Mouse (Mus musculus): ENCODE measurements around the gene Gm5039. TPM values are rescaled to one million over a fixed set of nuclear protein-coding genes. Genes with fewer than 3 reads are reported as not detected.
"Not testable (repeated sequence)": the region's sequence is repeated elsewhere in the genome, so short reads cannot be mapped to it uniquely, and the experiment has no call there.

Gm5039 gene
- polyA plus RNA-seq, 1 experiment from 2014 or later = not detected

DNA sequence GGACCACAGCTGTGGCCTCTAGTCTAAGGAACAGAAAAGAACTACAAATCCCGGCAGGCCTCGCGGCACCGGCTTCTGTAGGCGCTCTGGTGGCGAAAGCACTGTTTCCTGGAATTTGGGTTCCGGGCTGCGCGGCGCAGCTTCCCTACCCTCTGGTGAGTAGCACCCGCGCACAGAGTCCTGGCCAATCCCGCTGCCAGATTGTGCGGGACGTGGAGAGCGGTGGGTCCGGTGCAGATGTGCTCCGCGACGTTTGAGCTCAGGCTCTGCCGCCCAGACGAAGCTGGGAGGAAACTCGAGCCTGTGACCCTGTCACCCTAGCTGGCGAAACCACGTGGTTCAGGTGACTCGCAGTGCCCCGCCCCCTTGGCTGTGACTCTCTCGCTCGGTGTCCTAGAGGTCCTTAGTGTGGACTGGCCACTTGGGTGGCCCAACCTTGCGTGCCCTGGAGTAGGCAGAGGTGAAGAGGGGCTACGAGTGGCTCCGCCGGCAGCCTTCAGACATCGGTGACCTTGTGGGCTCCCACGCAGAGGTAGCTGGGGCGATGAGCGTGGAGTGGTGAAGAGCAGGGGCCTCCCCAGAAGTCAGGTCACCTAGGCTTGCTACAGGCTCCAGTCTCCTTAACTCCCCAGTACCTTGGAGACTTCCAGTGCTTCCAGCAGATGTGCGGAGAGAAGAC is 36.8 kb upstream of the Gm5039 start, which contains the start of gene Adck1:
Adck1 (plus strand) TSS at position 114 of the 679 bp plus-strand sequence.
- Histone ChIP-seq H3K27me3 (replicated peaks; ENCODE audit: insufficient read depth, low read length) (no peaks in the 10 kb centered on the region), H3K4me2 (replicated peaks; ENCODE audit: low read depth, low read length) (peak within 1 kb of the TSS; percentile 90), H3K9ac (replicated peaks; ENCODE audit: low read depth) (peak within 1 kb of the TSS; percentile 63), H3K4me1 (ENCODE audit: insufficient read depth, low read depth, low read length) (peaks cover 4% of the 10 kb centered on the region; the same call in 1 of the 2 replicates), H3K9me3 (ENCODE audit: low read length) (no peaks in the 10 kb centered on the region), H3K4me3 (ENCODE audit: low read depth, low read length) (peak within 1 kb of the TSS; percentile 77), H3K36me3 (ENCODE audit: insufficient read depth, low read length) (no peaks in the 10 kb centered on the region), H3K27ac (ENCODE audit: low read length) (peak within 1 kb of the TSS; percentile 79)
- ATAC-seq = peak; percentile 98
- under 1% methylated on average over 38 of the region's 38 CpGs for WGBS
- no peak for TF ChIP-seq CTCF (IDR thresholded peaks at IDR 0.05)
- peak; percentile 93 for DNase-seq (ENCODE audit: low spot score)

DNA sequence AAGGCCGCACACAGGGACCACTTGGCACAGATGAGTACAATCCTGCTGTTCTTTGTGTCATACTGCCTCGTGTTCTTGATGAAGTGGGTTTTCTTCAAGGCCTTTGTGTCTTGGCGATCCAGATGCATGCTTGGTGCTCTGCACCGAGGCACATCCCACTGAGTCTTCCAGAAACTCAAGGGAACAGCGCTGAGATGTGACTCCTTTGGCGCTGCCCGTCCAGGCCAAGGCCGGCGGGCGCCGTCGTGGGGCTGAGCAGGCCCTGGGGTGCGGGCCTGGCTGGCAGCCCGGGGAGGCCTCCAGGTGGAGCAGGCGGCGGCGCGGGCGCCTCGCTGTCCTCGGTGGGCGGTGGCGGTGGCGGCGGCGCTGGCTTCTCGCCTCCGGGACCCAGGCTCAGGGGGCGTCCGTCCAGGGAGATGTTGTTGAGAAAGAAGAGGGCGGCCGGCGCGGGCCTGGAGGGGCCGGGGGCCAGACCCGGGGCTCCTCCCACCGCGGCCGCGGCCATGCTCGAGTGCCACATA is 30.4 kb upstream of the Gm5039 start:
- H3K9ac ChIP-seq (replicated peaks; ENCODE audit: low read depth) = no peak overlapping the region
- H3K4me3 ChIP-seq (ENCODE audit: low read depth, low read length) = peak overlapping the region; percentile 18; the same call in 1 of the 2 replicates
- 20% methylated on average over 27 of the region's 41 CpGs for WGBS
- H3K27ac ChIP-seq (ENCODE audit: low read length) = no peak overlapping the region
- H3K4me1 ChIP-seq (ENCODE audit: insufficient read depth, low read depth, low read length) = no peaks in the 10 kb centered on the region
- no peak for TF ChIP-seq CTCF (IDR thresholded peaks at IDR 0.05)
- TF ChIP-seq EP300 (IDR thresholded peaks at IDR 0.05) = no peak
- H3K27me3 ChIP-seq (replicated peaks; ENCODE audit: insufficient read depth, low read length) = no peaks in the 10 kb centered on the region
- H3K36me3 ChIP-seq (ENCODE audit: insufficient read depth, low read length) = no peaks in the 10 kb centered on the region
- no peak for DNase-seq (ENCODE audit: low spot score)
- no peaks in the 10 kb centered on the region for H3K9me3 ChIP-seq (ENCODE audit: low read length)
- H3K4me2 ChIP-seq (replicated peaks; ENCODE audit: low read depth, low read length) = peak overlapping the region; percentile 50
- peak; percentile 52 for ATAC-seq

DNA sequence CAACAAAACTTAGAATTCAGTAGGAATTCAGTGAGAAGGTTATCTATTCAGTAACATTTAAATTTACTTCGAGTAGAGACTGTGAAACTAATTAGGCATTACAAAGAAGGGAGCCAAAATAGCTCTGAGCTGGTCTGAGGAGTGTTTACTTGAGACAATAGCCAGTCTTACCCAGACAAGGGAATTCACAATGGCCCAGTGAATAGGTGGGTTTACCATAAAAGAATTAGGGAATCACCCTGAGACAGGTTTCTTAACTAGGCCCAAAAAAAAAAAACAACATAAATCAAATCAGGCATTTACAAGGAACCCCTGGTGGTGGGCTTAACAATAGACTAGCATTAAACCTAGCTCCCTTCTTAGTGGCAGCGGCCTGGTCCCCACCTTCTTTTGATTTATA is 17.5 kb upstream of the Gm5039 start:
- WGBS = 53% methylated on average over 2 of the region's 2 CpGs
- DNase-seq (ENCODE audit: low spot score) = not testable (repeated sequence)

DNA sequence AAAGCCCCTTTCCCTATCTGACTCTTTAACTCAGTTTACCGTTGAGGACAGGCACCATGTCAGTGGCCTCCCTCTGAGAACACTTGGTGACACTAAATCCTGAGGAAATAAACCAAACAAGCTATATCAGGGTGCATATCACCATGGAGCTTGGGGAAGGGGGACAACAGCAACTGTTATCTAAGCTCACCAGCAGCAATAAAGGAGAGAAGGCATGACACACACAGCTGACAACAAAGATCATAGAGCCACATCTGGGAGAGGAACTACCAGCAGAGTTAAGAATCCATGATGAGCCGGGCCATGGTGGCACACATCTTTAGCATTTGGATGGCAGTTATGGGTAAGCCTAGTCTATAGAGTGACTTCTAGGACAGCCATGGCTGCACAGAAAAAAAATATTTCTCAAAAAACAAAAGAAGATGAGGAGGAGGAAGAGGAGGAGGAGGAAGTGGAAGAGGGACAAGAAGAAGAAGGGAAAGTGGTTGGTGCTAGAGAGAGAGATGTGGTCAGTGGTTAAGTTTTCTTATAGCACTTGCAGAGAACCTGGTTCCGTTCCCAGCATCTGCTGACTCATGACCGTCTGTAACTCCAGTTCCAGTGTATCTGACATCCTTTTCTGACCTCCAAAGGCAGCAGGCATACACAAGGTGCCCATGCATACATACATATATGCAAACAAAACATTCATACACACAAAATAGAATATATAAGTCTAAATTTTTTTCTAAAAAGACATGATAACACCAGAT is 13.0 kb upstream of the Gm5039 start:
- 64% methylated on average over 4 of the region's 4 CpGs for WGBS

More for the DNA sequence above, 17.5 kb upstream of the Gm5039 start:
- H3K9ac ChIP-seq (replicated peaks; ENCODE audit: low read depth); H3K4me2 ChIP-seq (replicated peaks; ENCODE audit: low read depth, low read length); H3K36me3 ChIP-seq (ENCODE audit: insufficient read depth, low read length); H3K27me3 ChIP-seq (replicated peaks; ENCODE audit: insufficient read depth, low read length); H3K4me1 ChIP-seq (ENCODE audit: insufficient read depth, low read depth, low read length); H3K27ac ChIP-seq (ENCODE audit: low read length); H3K9me3 ChIP-seq (ENCODE audit: low read length); ATAC-seq; H3K4me3 ChIP-seq (ENCODE audit: low read depth, low read length): not testable (repeated sequence)

DNA sequence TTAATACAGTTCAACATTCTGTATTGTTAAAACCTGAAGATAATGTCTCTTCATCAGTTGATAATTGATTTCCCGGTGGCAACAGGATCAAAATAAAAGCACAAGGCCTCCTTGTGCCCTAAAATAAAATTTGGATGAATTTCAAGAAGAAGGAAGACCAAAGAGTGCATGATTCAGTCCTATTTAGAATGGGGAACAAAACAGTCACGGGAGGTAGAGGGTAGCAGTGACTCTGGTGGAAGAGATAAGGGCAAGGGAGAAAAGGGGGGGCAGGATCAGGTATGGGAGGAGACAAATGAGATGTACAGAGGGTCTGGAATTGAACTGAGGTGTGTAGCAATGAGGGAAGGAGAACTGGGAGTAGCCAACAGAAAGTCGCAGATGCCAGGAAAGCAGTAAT is 9.3 kb downstream of the Gm5039 start:
- Histone ChIP-seq H3K27ac (ENCODE audit: low read length) (no peak overlapping the region), H3K4me3 (ENCODE audit: low read depth, low read length) (no peak overlapping the region), H3K9ac (replicated peaks; ENCODE audit: low read depth) (no peak overlapping the region), H3K27me3 (replicated peaks; ENCODE audit: insufficient read depth, low read length) (no peaks in the 10 kb centered on the region), H3K4me1 (ENCODE audit: insufficient read depth, low read depth, low read length) (no peaks in the 10 kb centered on the region), H3K9me3 (ENCODE audit: low read length) (no peaks in the 10 kb centered on the region), H3K36me3 (ENCODE audit: insufficient read depth, low read length) (no peaks in the 10 kb centered on the region), H3K4me2 (replicated peaks; ENCODE audit: low read depth, low read length) (no peak overlapping the region)
- ATAC-seq (no peak), DNase-seq (ENCODE audit: low spot score) (no peak)
- WGBS = 74% methylated on average over 3 of the region's 3 CpGs
- TF ChIP-seq EP300 (IDR thresholded peaks at IDR 0.05) (no peak), CTCF (IDR thresholded peaks at IDR 0.05) (no peak)

More for the DNA sequence above, 13.0 kb upstream of the Gm5039 start:
- not testable (repeated sequence) for H3K27me3 ChIP-seq (replicated peaks; ENCODE audit: insufficient read depth, low read length); ATAC-seq; H3K4me3 ChIP-seq (ENCODE audit: low read depth, low read length); H3K4me2 ChIP-seq (replicated peaks; ENCODE audit: low read depth, low read length); H3K9ac ChIP-seq (replicated peaks; ENCODE audit: low read depth); H3K27ac ChIP-seq (ENCODE audit: low read length); H3K9me3 ChIP-seq (ENCODE audit: low read length); H3K4me1 ChIP-seq (ENCODE audit: insufficient read depth, low read depth, low read length); H3K36me3 ChIP-seq (ENCODE audit: insufficient read depth, low read length); DNase-seq (ENCODE audit: low spot score)

DNA sequence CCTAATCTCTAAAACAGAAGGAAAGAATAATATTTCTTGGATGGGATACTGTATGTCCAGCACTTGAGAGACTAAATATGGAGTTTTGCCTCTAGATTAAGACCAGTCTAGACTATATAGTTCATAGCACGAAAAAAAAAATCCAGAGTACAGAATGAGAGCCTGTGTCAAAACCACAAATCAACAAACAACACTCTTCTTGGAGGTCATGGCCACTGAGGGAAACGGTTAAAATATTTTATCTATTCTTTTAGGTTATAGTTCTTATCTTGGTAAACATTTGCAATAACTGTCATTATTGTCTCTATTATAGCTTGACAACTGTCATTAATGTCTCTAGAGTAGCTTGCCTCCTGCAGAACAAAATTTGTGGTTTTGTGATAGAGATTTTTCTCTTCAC is 26.7 kb downstream of the Gm5039 start:
- 49% methylated on average over 2 of the region's 2 CpGs for WGBS
- ATAC-seq; H3K27ac ChIP-seq (ENCODE audit: low read length): not testable (repeated sequence)

DNA sequence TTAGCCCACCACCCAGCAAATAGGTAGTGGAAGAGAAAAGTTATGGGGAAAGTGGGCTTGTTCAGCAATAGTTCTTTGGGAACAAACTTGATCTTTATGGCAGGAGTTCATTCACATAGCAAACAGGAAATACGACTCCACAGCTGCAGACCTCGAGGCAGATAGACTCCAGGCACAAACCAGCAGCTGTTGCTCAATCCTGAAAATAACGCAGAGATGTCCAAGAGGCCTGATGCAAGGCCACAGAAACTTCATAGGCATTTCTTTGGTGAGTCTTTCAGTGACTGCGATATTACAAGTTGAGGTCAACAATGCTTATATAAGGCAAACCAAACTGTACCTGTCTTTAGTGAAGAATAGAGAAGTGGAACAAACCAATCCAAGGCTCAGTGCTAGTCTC is 30.7 kb downstream of the Gm5039 start:
- not testable (repeated sequence) for H3K4me2 ChIP-seq (replicated peaks; ENCODE audit: low read depth, low read length); ATAC-seq; DNase-seq (ENCODE audit: low spot score); H3K4me1 ChIP-seq (ENCODE audit: insufficient read depth, low read depth, low read length); H3K27me3 ChIP-seq (replicated peaks; ENCODE audit: insufficient read depth, low read length); H3K9ac ChIP-seq (replicated peaks; ENCODE audit: low read depth); H3K9me3 ChIP-seq (ENCODE audit: low read length); H3K27ac ChIP-seq (ENCODE audit: low read length); H3K4me3 ChIP-seq (ENCODE audit: low read depth, low read length); H3K36me3 ChIP-seq (ENCODE audit: insufficient read depth, low read length)
- 61% methylated on average over 4 of the region's 4 CpGs for WGBS

More for the DNA sequence above, 26.7 kb downstream of the Gm5039 start:
- not testable (repeated sequence) for DNase-seq (ENCODE audit: low spot score); H3K4me1 ChIP-seq (ENCODE audit: insufficient read depth, low read depth, low read length); H3K4me3 ChIP-seq (ENCODE audit: low read depth, low read length); H3K4me2 ChIP-seq (replicated peaks; ENCODE audit: low read depth, low read length); H3K9me3 ChIP-seq (ENCODE audit: low read length); H3K9ac ChIP-seq (replicated peaks; ENCODE audit: low read depth); H3K36me3 ChIP-seq (ENCODE audit: insufficient read depth, low read length); H3K27me3 ChIP-seq (replicated peaks; ENCODE audit: insufficient read depth, low read length)

DNA sequence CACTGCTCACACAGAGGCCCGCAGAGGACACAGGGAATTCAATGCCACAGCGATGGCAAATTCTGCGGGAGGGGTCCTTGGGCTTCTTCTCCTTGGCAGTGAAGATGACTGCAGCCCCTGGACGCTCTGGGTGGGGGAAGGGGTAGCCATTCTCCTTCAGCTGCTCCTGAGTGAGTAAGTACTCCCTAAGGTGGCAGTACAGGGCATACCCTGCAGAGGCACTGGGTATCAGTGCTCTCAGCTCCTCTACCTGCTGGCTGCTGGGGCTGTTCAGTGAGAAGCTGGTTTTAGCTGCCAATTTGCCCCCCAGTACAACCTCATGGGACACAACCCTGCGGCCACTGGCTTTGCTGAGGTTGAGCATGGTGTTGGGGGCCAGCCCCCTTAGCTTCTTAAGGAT is 38.6 kb downstream of the Gm5039 start:
- H3K9ac ChIP-seq (replicated peaks; ENCODE audit: low read depth); H3K27ac ChIP-seq (ENCODE audit: low read length); H3K9me3 ChIP-seq (ENCODE audit: low read length); DNase-seq (ENCODE audit: low spot score); H3K36me3 ChIP-seq (ENCODE audit: insufficient read depth, low read length); H3K4me2 ChIP-seq (replicated peaks; ENCODE audit: low read depth, low read length); H3K27me3 ChIP-seq (replicated peaks; ENCODE audit: insufficient read depth, low read length); H3K4me1 ChIP-seq (ENCODE audit: insufficient read depth, low read depth, low read length); H3K4me3 ChIP-seq (ENCODE audit: low read depth, low read length): not testable (repeated sequence)
- peak; percentile 25; the same call in 1 of the 2 replicates for ATAC-seq
- 77% methylated on average over 4 of the region's 5 CpGs for WGBS

DNA sequence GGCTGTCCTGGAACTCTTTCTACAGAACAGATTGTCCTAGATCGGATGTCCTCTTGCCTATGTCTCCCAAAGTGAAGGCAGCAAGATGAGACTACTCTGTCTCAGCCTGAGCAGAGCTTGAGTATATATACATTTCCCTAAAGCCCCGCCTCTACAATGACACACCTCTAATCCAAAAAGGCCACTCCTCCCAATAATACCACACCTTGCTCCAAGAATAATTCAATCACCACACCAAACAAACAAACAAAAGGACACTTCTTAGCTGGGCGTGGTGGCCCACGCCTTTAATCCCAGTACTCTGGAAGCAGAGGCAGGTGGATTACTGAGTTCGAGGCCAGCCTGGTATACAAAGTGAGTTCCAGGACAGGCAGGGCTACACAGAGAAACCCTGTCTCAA is 49.4 kb downstream of the Gm5039 start, which contains the start of gene Gm5662:
Gm5662 (minus strand) TSS at position 101 of the 400 bp plus-strand sequence.
- not testable (repeated sequence) for DNase-seq (ENCODE audit: low spot score); H3K9me3 ChIP-seq (ENCODE audit: low read length); ATAC-seq; H3K4me2 ChIP-seq (replicated peaks; ENCODE audit: low read depth, low read length); H3K9ac ChIP-seq (replicated peaks; ENCODE audit: low read depth); H3K4me1 ChIP-seq (ENCODE audit: insufficient read depth, low read depth, low read length); H3K27ac ChIP-seq (ENCODE audit: low read length); H3K36me3 ChIP-seq (ENCODE audit: insufficient read depth, low read length); H3K4me3 ChIP-seq (ENCODE audit: low read depth, low read length); H3K27me3 ChIP-seq (replicated peaks; ENCODE audit: insufficient read depth, low read length)
- WGBS = 79% methylated on average over 5 of the region's 5 CpGs

Data from lung, postnatal 0 days (tissue).